Mouse (Mus musculus): ENCODE measurements at regions not wholly inside any gene's neighbourhood (a gene's known extent, or its start where the extent isn't known, plus 50 kb on each side); places are given as distances from the start of the nearest gene placed in this dataset.

GRCm38 (mm10) chr13:97630921-97631320, 129.5 kb downstream of the Gm10260 start:
- TF ChIP-seq CTCF (IDR thresholded peaks at IDR 0.05; ENCODE audit: borderline replicate concordance, insufficient read depth, low read length) (no peak), POLR2A (IDR thresholded peaks at IDR 0.05; ENCODE audit: low read depth, low read length) (no peak)
